Mouse (Mus musculus) neural tube, embryonic 14.5 days (tissue): ENCODE data around the gene Gm8104. TPM values are rescaled to one million over a fixed set of nuclear protein-coding genes. Genes with fewer than 3 reads are reported as not detected.
A peak's percentile ranks its signal among the peaks of the same experiment; 100 is the strongest.
"Not testable (repeated sequence)": the region's sequence is repeated elsewhere in the genome, so short reads cannot be mapped to it uniquely, and the experiment has no call there.

Experiments used
- ATAC-seq: fragments of 200-750 bp; cut with Nextera tagmentation; 2 replicates; pipeline ENCODE4 v1.8.0; 2017; ENCODE audit warnings: low read depth, mild to moderate bottlenecking, moderate TSS enrichment, moderate library complexity
- H3K27ac ChIP-seq: fragments of 300-500 bp; sonication (generic); 2 replicates; pipeline ENCODE4 v1.5.1; 2014; ENCODE audit warnings: low read depth, mild to moderate bottlenecking, control low read depth, low read length, moderate library complexity, mixed read lengths
- H3K27me3 ChIP-seq: fragments of 300-500 bp; sonication (generic); 2 replicates; pipeline ENCODE4 v1.6.1; 2014; ENCODE audit warnings: low read length; ENCODE audit not compliant: control insufficient read depth, insufficient read depth
- H3K36me3 ChIP-seq: fragments of 300-500 bp; sonication (generic); 2 replicates; pipeline ENCODE4 v1.6.1; 2014; ENCODE audit warnings: low read length, mixed read lengths; ENCODE audit not compliant: control insufficient read depth, insufficient read depth
- H3K4me1 ChIP-seq: fragments of 300-500 bp; sonication (generic); 2 replicates; pipeline ENCODE4 v1.6.1; 2014; ENCODE audit warnings: low read length; ENCODE audit not compliant: control insufficient read depth, insufficient read depth
- H3K4me2 ChIP-seq: fragments of 300-500 bp; sonication (generic); 2 replicates; pipeline ENCODE4 v1.6.1; 2014; ENCODE audit warnings: mild to moderate bottlenecking, low read depth, low read length, control low read depth
- H3K4me3 ChIP-seq: fragments of 300-500 bp; sonication (generic); 2 replicates; pipeline ENCODE4 v1.5.1; 2014; ENCODE audit warnings: low read depth, low read length, control low read depth, mixed read lengths
- H3K9ac ChIP-seq: fragments of 300-500 bp; sonication (generic); replicated peaks from 2 replicates; pipeline ENCODE4 v1.6.1; 2014; ENCODE audit warnings: low read depth, mild to moderate bottlenecking, control low read depth, low read length, mixed read lengths
- H3K9me3 ChIP-seq: fragments of 300-500 bp; sonication (generic); 2 replicates; pipeline ENCODE4 v1.6.1; 2016; ENCODE audit warnings: low read length; ENCODE audit not compliant: control insufficient read depth
- WGBS: fragments of 180-500 bp; shearing (Covaris S2); extraction: QIAGEN DNeasy Blood & Tissue Kit; methylation state at CpG from one replicate; pipeline ENCODE4 v1.1.7; 2014; 5-methylcytosine and 5-hydroxymethylcytosine counted together
- polyA plus RNA-seq: library from polyadenylated mRNA; unstranded; fragments of >200 nt; fragmentation: Nextera tagmentation; extraction: Ambion mirVana; gene quantifications from 2 replicates; pipeline ENCODE4 v1.2.1, GENCODE M21; 2014

The Gm8104 gene
- polyA plus RNA-seq: not detected in 2 replicates

GRCm38 (mm10) chr14:43100301-43100700 is at the start of gene Gm8104:
Gene Gm8104, plus strand, starts transcription at chr14:43100601.
- H3K4me3 ChIP-seq, H3K27ac ChIP-seq, H3K4me1 ChIP-seq, H3K9ac ChIP-seq, H3K9me3 ChIP-seq, H3K36me3 ChIP-seq, H3K4me2 ChIP-seq, H3K27me3 ChIP-seq, ATAC-seq: not testable (repeated sequence)
- 85% methylated on average over 3 of the region's 3 CpGs for WGBS

DNA sequence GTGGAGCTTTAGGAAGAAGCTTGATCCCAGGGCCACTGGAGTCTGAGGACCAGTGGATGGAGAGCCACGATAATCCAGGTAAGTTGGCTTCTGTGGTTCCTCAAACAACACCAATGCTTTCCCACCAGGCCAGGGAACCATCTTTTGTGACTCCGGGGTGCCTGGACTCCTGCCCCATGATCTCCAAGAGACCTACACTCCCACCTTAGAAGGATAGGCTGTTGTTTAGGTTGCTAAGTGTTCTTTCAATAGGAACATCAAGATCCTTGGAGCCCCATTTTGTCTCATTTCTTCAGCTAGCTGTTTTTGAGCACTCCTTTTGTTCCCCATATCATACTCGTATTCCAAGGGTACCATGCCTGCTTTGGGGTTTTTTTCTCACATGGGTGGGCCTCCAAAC is 42.3 kb upstream of the Gm8104 start:
- not testable (repeated sequence) for H3K4me1 ChIP-seq, H3K9ac ChIP-seq, H3K4me3 ChIP-seq, H3K27me3 ChIP-seq, H3K27ac ChIP-seq, H3K9me3 ChIP-seq, H3K36me3 ChIP-seq, ATAC-seq, H3K4me2 ChIP-seq
- 78% methylated on average over 3 of the region's 3 CpGs for WGBS

GRCm38 (mm10) chr14:43060179-43060578 is 40.2 kb upstream of the Gm8104 start:
- not testable (repeated sequence) for ATAC-seq, H3K4me1 ChIP-seq, H3K36me3 ChIP-seq, H3K9ac ChIP-seq, H3K9me3 ChIP-seq, H3K4me2 ChIP-seq, H3K27me3 ChIP-seq, H3K27ac ChIP-seq, H3K4me3 ChIP-seq
- 77% methylated on average over 4 of the region's 4 CpGs for WGBS

DNA sequence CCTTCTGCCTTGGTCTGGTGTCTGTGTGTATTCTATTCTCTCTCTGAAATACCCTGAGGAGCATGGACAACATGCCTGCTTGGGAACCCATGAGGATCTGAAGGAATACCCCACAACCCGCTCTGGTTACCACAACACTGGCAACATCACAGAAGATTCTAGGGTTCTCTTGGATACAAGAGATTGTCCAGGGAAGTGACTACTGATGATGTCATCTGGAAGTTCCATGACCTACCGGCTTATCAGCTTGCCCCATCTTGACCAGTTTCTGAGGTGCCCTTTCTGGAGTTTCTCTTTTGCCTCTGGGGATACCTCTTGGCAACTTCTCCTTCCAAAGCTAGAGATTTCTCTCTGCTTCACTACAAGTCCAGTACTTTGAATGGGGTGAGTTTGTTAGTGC is 23.9 kb upstream of the Gm8104 start, which contains the start of gene Gm8094:
Gene Gm8094 (minus strand): TSS at position 101 of the 400 bp plus-strand sequence.
- not testable (repeated sequence) for ATAC-seq, H3K4me2 ChIP-seq
- 91% methylated on average over 2 of the region's 2 CpGs for WGBS

GRCm38 (mm10) chr14:43084936-43085730 is 15.3 kb upstream of the Gm8104 start:
- not testable (repeated sequence) for H3K4me3 ChIP-seq, H3K27me3 ChIP-seq, H3K9ac ChIP-seq, ATAC-seq, H3K4me2 ChIP-seq, H3K9me3 ChIP-seq, H3K36me3 ChIP-seq, H3K4me1 ChIP-seq, H3K27ac ChIP-seq
- WGBS: 77% methylated on average over 1 of the region's 1 CpGs

More for the DNA sequence above, 23.9 kb upstream of the Gm8104 start, which contains the start of gene Gm8094:
- not testable (repeated sequence) for H3K4me1 ChIP-seq, H3K9ac ChIP-seq, H3K4me3 ChIP-seq, H3K27me3 ChIP-seq, H3K9me3 ChIP-seq, H3K27ac ChIP-seq, H3K36me3 ChIP-seq

- H3K4me3 ChIP-seq, H3K36me3 ChIP-seq, H3K27me3 ChIP-seq, H3K4me1 ChIP-seq, H3K4me2 ChIP-seq, H3K27ac ChIP-seq, H3K9me3 ChIP-seq, H3K9ac ChIP-seq: not testable (repeated sequence)
- WGBS: 37% methylated on average over 1 of the region's 14 CpGs
- ATAC-seq: peak; percentile 56
These were observed 11.1 kb upstream of the Gm8104 start for GRCm38 (mm10) chr14:43089103-43089919.

DNA sequence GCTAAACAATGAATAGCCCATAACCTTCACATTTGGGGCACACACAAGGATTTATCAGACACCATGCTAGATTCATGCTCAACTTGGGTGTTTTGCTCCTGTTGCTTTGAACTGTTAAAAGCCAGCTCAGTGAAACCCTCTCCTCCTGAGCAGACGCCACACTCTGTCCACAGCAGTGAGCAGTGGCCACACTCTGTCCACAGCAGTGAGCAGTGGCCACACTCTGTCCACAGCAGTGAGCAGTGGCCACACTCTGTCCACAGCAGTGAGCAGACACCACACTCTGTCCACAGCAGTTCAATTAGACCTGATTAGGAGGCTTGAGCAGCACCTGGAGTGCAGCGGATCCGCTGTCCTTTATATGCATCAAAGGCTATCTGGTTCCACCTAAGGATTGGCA is 19.3 kb downstream of the Gm8104 start:
- ATAC-seq: not testable (repeated sequence)

GRCm38 (mm10) chr14:43126286-43126685 is 25.9 kb downstream of the Gm8104 start:
- H3K27me3 ChIP-seq, H3K36me3 ChIP-seq, H3K9me3 ChIP-seq, H3K4me1 ChIP-seq, H3K4me3 ChIP-seq, H3K9ac ChIP-seq, H3K27ac ChIP-seq, H3K4me2 ChIP-seq, ATAC-seq: not testable (repeated sequence)

More for the DNA sequence above, 19.3 kb downstream of the Gm8104 start:
- not testable (repeated sequence) for H3K27me3 ChIP-seq, H3K9me3 ChIP-seq, H3K4me2 ChIP-seq, H3K36me3 ChIP-seq, H3K27ac ChIP-seq, H3K9ac ChIP-seq, H3K4me1 ChIP-seq, H3K4me3 ChIP-seq
- WGBS: 83% methylated on average over 1 of the region's 3 CpGs
